Mouse (Mus musculus) forebrain, embryonic 15.5 days (tissue): ENCODE measurements around the gene Acan. TPM values are rescaled to one million over a fixed set of nuclear protein-coding genes. Genes with fewer than 3 reads are reported as not detected.

ENCODE experiments used
- ATAC-seq: fragments of 200-750 bp; cut with Nextera tagmentation; replicated peaks from 2 replicates; pipeline ENCODE4 v1.8.0; 2017; ENCODE audit warnings: mild to moderate bottlenecking, moderate TSS enrichment, moderate library complexity
- H3K27ac ChIP-seq: fragments of 300-500 bp; sonication (generic); replicated peaks from 2 replicates; pipeline ENCODE4 v1.5.1; 2015; ENCODE audit warnings: mild to moderate bottlenecking, inconsistent platforms
- H3K27me3 ChIP-seq: fragments of 300-500 bp; sonication (generic); 2 replicates; pipeline ENCODE4 v1.6.1; 2015; ENCODE audit warnings: inconsistent platforms
- H3K36me3 ChIP-seq: fragments of 300-500 bp; sonication (generic); 2 replicates; pipeline ENCODE4 v1.6.1; 2015; ENCODE audit warnings: mild to moderate bottlenecking, inconsistent platforms
- H3K4me1 ChIP-seq: fragments of 300-500 bp; sonication (generic); 2 replicates; pipeline ENCODE4 v1.6.1; 2015; ENCODE audit warnings: inconsistent platforms
- H3K4me2 ChIP-seq: fragments of 300-500 bp; sonication (generic); replicated peaks from 2 replicates; pipeline ENCODE4 v1.6.1; 2015; ENCODE audit warnings: mild to moderate bottlenecking, inconsistent platforms
- H3K4me3 ChIP-seq: fragments of 300-500 bp; sonication (generic); 2 replicates; pipeline ENCODE4 v1.5.1; 2015; ENCODE audit warnings: mild to moderate bottlenecking, inconsistent platforms
- H3K9ac ChIP-seq: fragments of 300-500 bp; sonication (generic); replicated peaks from 2 replicates; pipeline ENCODE4 v1.6.1; 2015; ENCODE audit warnings: mild to moderate bottlenecking, inconsistent platforms
- H3K9me3 ChIP-seq: fragments of 300-500 bp; sonication (generic); 2 replicates; pipeline ENCODE4 v1.6.1; 2016; ENCODE audit warnings: inconsistent platforms
- WGBS: fragments of 180-500 bp; shearing (Covaris S2); methylation state at CpG from one replicate; pipeline ENCODE4 v1.1.7; 2015; ENCODE audit warnings: mixed read lengths; 5-methylcytosine and 5-hydroxymethylcytosine counted together
- polyA plus RNA-seq: library from polyadenylated mRNA; unstranded; fragments of >200 nt; fragmentation: Nextera tagmentation; extraction: Ambion mirVana; gene quantifications from 2 replicates; pipeline ENCODE4 v1.2.1, GENCODE M21; 2015

The Acan gene
- 0.06 and 0.08 TPM in 2 replicates for polyA plus RNA-seq

- Histone ChIP-seq H3K4me1 (peaks cover 14% of the 10 kb centered on the region), H3K4me3 (peak within 1 kb of the TSS; percentile 52), H3K27me3 (peaks cover 50% of the 10 kb centered on the region), H3K9me3 (no peaks in the 10 kb centered on the region), H3K9ac (peak within 1 kb of the TSS; percentile 50), H3K36me3 (no peaks in the 10 kb centered on the region), H3K27ac (no peak within 1 kb of the TSS), H3K4me2 (peak within 1 kb of the TSS; percentile 98)
- 0 out of 2 replicates have a peak, but pooled peaks have one; percentile 2 for ATAC-seq
- under 1% methylated on average over 21 of the region's 23 CpGs for WGBS
Measured at GRCm38 (mm10) chr7:79053383-79053889, at the start of gene Acan. TSS of gene Acan (plus strand) at chr7:79053483.

GRCm38 (mm10) chr7:79021293-79021905 lies 31.9 kb upstream of the Acan start:
- Histone ChIP-seq H3K4me1 (no peaks in the 10 kb centered on the region), H3K9me3 (no peaks in the 10 kb centered on the region), H3K9ac (no peak overlapping the region), H3K4me2 (no peak overlapping the region), H3K27ac (no peak overlapping the region), H3K4me3 (no peak overlapping the region), H3K36me3 (no peaks in the 10 kb centered on the region), H3K27me3 (no peaks in the 10 kb centered on the region)
- WGBS = 71% methylated on average over 9 of the region's 9 CpGs
- ATAC-seq = no peak

GRCm38 (mm10) chr7:79029138-79029537 lies 24.1 kb upstream of the Acan start:
- no peaks in the 10 kb centered on the region for H3K36me3 ChIP-seq
- H3K27me3 ChIP-seq = no peaks in the 10 kb centered on the region
- H3K9ac ChIP-seq = no peak overlapping the region
- H3K4me2 ChIP-seq = no peak overlapping the region
- H3K4me3 ChIP-seq = no peak overlapping the region
- H3K9me3 ChIP-seq = no peaks in the 10 kb centered on the region
- no peak for ATAC-seq
- no peak overlapping the region for H3K27ac ChIP-seq
- H3K4me1 ChIP-seq = no peaks in the 10 kb centered on the region
- WGBS = 93% methylated on average over 3 of the region's 3 CpGs

DNA sequence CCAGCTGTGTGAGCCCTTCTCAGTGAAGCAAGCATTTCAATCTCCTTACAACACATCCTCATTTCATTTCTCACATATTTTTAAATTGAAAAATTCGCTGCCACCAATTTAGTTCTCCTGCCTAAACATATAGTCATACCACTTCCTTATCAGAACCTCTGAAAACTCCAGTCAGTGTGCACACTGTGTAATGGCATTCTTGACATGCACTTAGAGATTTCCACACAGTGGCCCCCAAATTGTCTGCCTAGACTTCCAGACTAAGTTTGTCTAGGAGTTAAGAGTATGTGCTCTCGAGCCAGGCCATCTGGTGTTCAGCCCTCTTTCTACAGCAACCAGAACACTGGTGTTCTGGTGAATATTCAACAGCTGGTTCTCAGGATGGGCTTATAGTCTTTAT lies 19.5 kb upstream of the Acan start:
- Histone ChIP-seq H3K9me3 (no peaks in the 10 kb centered on the region), H3K27me3 (no peaks in the 10 kb centered on the region), H3K4me1 (no peaks in the 10 kb centered on the region), H3K4me3 (no peak overlapping the region), H3K4me2 (no peak overlapping the region), H3K27ac (no peak overlapping the region), H3K9ac (no peak overlapping the region), H3K36me3 (no peaks in the 10 kb centered on the region)
- ATAC-seq = no peak
- 83% methylated on average over 2 of the region's 2 CpGs for WGBS

- Histone ChIP-seq H3K4me3 (no peak overlapping the region), H3K4me1 (no peaks in the 10 kb centered on the region), H3K9me3 (no peaks in the 10 kb centered on the region), H3K27ac (no peak overlapping the region), H3K4me2 (no peak overlapping the region), H3K9ac (no peak overlapping the region), H3K27me3 (no peaks in the 10 kb centered on the region), H3K36me3 (no peaks in the 10 kb centered on the region)
- ATAC-seq = no peak
- WGBS = 85% methylated on average over 2 of the region's 2 CpGs
Measured at GRCm38 (mm10) chr7:79034521-79034920, 18.8 kb upstream of the Acan start.

DNA sequence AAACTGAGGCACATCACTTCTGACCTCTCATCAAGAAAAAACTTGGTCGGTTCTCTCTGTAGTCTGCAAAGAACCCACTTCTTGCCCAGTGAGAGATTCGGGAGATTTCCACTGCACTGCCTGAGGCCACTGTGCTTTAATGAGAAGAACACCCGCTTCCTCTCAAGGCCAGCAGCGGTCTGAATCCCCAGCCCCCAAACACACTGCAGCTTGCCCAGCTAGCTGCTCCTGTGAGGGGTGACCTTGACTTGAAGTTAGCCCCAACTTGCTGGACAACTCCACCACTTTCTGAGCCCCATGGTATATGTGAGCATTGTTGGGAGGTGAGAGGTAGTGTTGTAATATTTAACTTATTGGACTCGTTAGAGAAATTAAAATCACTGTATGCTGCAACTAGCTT lies 1.2 kb upstream of the Acan start:
- Histone ChIP-seq H3K36me3 (no peaks in the 10 kb centered on the region), H3K27me3 (peaks cover 50% of the 10 kb centered on the region), H3K9me3 (no peaks in the 10 kb centered on the region), H3K4me3 (peak overlapping the region; percentile 52; the same call in 1 of the 2 replicates), H3K9ac (no peak overlapping the region), H3K4me2 (0 out of 2 replicates have a peak overlapping the region, but pooled peaks have one; percentile 98), H3K27ac (no peak overlapping the region), H3K4me1 (peaks cover 14% of the 10 kb centered on the region)
- WGBS = 19% methylated on average over 5 of the region's 5 CpGs
- no peak for ATAC-seq

- peak; percentile 72 for ATAC-seq
- H3K36me3 ChIP-seq = no peaks in the 10 kb centered on the region
- H3K4me1 ChIP-seq = peaks cover 14% of the 10 kb centered on the region
- no peaks in the 10 kb centered on the region for H3K9me3 ChIP-seq
- H3K4me3 ChIP-seq = peak overlapping the region; percentile 52
- no peak overlapping the region for H3K27ac ChIP-seq
- WGBS = under 1% methylated on average over 60 of the region's 66 CpGs
- peaks cover 50% of the 10 kb centered on the region for H3K27me3 ChIP-seq
- H3K4me2 ChIP-seq = peak overlapping the region; percentile 98
- H3K9ac ChIP-seq = peak overlapping the region; percentile 50
Measured at GRCm38 (mm10) chr7:79052521-79053382, 531 bp upstream of the Acan start.

DNA sequence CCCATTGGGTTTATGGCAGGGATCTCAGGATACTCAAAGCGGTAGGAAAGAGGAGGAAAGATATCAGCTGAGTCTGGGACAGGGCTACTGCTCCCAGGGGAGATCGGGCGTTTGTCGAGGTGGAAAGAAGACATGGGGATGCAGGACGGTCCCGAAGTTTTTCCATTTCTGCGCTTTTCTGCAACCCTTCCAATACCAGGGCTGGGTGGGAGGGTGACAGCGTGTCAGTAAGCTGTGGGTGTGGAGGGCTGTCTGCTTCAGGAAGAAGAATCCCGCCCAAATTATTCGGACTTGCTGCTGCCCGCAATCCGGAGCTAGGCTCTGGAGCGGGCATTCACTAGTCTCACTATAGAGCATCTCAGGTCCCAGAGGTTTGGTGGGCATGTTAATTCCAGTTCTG lies 828 bp downstream of the Acan start:
- H3K9me3 ChIP-seq = no peaks in the 10 kb centered on the region
- peaks cover 14% of the 10 kb centered on the region for H3K4me1 ChIP-seq
- no peak overlapping the region for H3K27ac ChIP-seq
- H3K4me3 ChIP-seq = no peak overlapping the region
- WGBS = 8% methylated on average over 13 of the region's 13 CpGs
- no peak for ATAC-seq
- H3K36me3 ChIP-seq = no peaks in the 10 kb centered on the region
- no peak overlapping the region for H3K9ac ChIP-seq
- H3K27me3 ChIP-seq = peaks cover 50% of the 10 kb centered on the region
- H3K4me2 ChIP-seq = peak overlapping the region; percentile 98; the same call in 1 of the 2 replicates

- Histone ChIP-seq H3K27me3 (peaks cover 25% of the 10 kb centered on the region; the same call in 1 of the 2 replicates), H3K9me3 (no peaks in the 10 kb centered on the region), H3K4me1 (peaks cover 4% of the 10 kb centered on the region), H3K4me2 (no peak overlapping the region), H3K36me3 (no peaks in the 10 kb centered on the region), H3K9ac (no peak overlapping the region), H3K4me3 (no peak overlapping the region), H3K27ac (no peak overlapping the region)
- ATAC-seq = no peak
- WGBS = 34% methylated on average over 2 of the region's 2 CpGs
Measured at GRCm38 (mm10) chr7:79058546-79058945, 5.3 kb downstream of the Acan start.

DNA sequence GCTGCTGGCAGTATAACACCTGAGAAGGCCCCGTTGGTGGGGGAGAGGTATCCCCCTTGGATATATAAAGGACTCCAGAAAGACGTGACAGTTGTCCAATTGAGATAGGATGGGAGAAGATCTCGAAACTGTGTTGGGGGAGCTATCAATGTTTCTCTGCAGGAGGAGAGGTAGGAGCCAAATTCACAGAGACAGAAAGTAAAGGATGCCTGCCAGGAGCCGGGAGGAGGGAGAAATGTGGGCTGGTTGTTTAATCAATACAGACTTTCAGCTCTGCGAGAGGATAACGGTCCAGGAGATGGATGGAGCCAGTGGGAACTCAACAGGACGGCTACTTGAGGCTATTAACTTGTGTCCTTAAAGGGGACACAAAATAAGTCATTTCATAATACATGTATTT lies 14.2 kb downstream of the Acan start:
- Histone ChIP-seq H3K27ac (no peak overlapping the region), H3K27me3 (no peaks in the 10 kb centered on the region), H3K4me2 (no peak overlapping the region), H3K9me3 (no peaks in the 10 kb centered on the region), H3K9ac (no peak overlapping the region), H3K4me3 (no peak overlapping the region), H3K36me3 (no peaks in the 10 kb centered on the region), H3K4me1 (no peaks in the 10 kb centered on the region)
- 57% methylated on average over 7 of the region's 7 CpGs for WGBS
- no peak for ATAC-seq

- Histone ChIP-seq H3K4me1 (no peaks in the 10 kb centered on the region), H3K4me2 (no peak overlapping the region), H3K9ac (no peak overlapping the region), H3K4me3 (no peak overlapping the region), H3K27ac (no peak overlapping the region), H3K9me3 (no peaks in the 10 kb centered on the region), H3K27me3 (no peaks in the 10 kb centered on the region), H3K36me3 (no peaks in the 10 kb centered on the region)
- ATAC-seq = no peak
- 51% methylated on average over 4 of the region's 4 CpGs for WGBS
Measured at GRCm38 (mm10) chr7:79068231-79068630, 14.9 kb downstream of the Acan start.

DNA sequence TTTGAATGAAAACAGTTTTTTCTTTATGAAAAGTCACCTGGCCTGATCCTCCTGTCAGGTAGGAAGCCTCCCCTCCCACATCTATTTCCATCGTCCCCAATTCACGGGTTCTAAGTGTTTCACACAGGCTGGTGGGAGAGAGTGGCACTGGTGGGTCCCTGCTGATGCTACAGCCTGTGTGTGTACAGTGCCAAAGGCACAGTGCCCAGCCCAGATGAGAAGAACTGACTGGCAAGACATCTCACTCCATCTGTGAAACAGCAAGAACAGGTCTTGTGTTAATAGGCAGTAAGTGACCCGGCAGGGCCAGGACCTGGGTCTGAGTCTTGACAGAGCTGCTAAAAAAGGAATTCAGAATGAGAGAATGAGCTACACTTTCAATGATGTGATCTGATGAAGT lies 25.9 kb downstream of the Acan start:
- WGBS = 54% methylated on average over 3 of the region's 3 CpGs
- Histone ChIP-seq H3K9ac (no peak overlapping the region), H3K4me2 (no peak overlapping the region), H3K4me1 (0 out of 2 replicates have a peak, but pooled peaks cover 3% of the 10 kb centered on the region), H3K9me3 (no peaks in the 10 kb centered on the region), H3K36me3 (no peaks in the 10 kb centered on the region), H3K27ac (0 out of 2 replicates have a peak overlapping the region, but pooled peaks have one; percentile 5), H3K4me3 (no peak overlapping the region), H3K27me3 (no peaks in the 10 kb centered on the region)
- no peak for ATAC-seq
